Mouse (Mus musculus) neutrophil, adult 5-6 weeks (primary cell): ENCODE data around the gene Gm14137. TPM values are rescaled to one million over a fixed set of nuclear protein-coding genes. Genes with fewer than 3 reads are reported as not detected.
A peak's percentile ranks its signal among the peaks of the same experiment; 100 is the strongest.

Source experiments
- ATAC-seq: fragments of 151-379, 151-347 bp; 2 replicates; pipeline ENCODE4 v1.8.0; 2017; ENCODE audit warnings: mild to moderate bottlenecking, moderate TSS enrichment; ENCODE audit not compliant: insufficient number of reproducible peaks, poor library complexity, low FRiP score, severe bottlenecking; ENCODE audit errors: extremely low read depth
- total RNA-seq: library from RNA; stranded (forward); fragments of 200-1000 nt; gene quantifications from 2 replicates; pipeline ENCODE4 v1.2.3, GENCODE M21; 2017

Gm14137 gene
- total RNA-seq, 1 experiment from 2014 or later: 1.0 TPM

GRCm38 (mm10) chr2:119208344-119209175 lies 34.3 kb downstream of the Gm14137 start, which contains the start of the genes Zfyve19 and Dnajc17:
Zfyve19 (plus strand) TSS chr2:119208617.
Dnajc17 (minus strand) TSS chr2:119208795.
- ATAC-seq: peak; percentile 99

GRCm38 (mm10) chr2:119209176-119209507 lies 34.8 kb downstream of the Gm14137 start:
- ATAC-seq: no peak

Other genes starting within 250 kb of the Gm14137 start
- gene Chst14, start 248.0 kb upstream of the Gm14137 start, total RNA-seq: 0.81 and 2.2 TPM in 2 replicates
- 9.0 and 10.9 TPM in 2 replicates for gene Ccdc32, start 145.1 kb upstream of the Gm14137 start, total RNA-seq
- 5.9 and 7.4 TPM in 2 replicates for gene Rpusd2, start 139.7 kb upstream of the Gm14137 start, total RNA-seq
- 4.3 and 4.7 TPM in 2 replicates for gene Knl1, start 127.4 kb upstream of the Gm14137 start, total RNA-seq
- 1.4 and 4.2 TPM in 2 replicates for gene Rad51, start 61.7 kb upstream of the Gm14137 start, total RNA-seq
- gene Rmdn3, start 17.5 kb upstream of the Gm14137 start, total RNA-seq: 19.0 and 21.6 TPM in 2 replicates
- 0.70 TPM in 1 of 2 replicates, not detected in the other for gene Gchfr, start 6.7 kb upstream of the Gm14137 start, total RNA-seq
- 41.5 and 46.1 TPM in 2 replicates for gene Zfyve19, start 34.1 kb downstream of the Gm14137 start, total RNA-seq
- gene Dnajc17, start 34.3 kb downstream of the Gm14137 start, total RNA-seq: 33.6 and 37.8 TPM in 2 replicates
- not detected in 2 replicates for gene Ppp1r14d, start 55.4 kb downstream of the Gm14137 start, total RNA-seq
- gene Spint1, start 62.9 kb downstream of the Gm14137 start, total RNA-seq: not detected in 2 replicates
- gene Rhov, start 96.8 kb downstream of the Gm14137 start, total RNA-seq: 2.7 and 3.1 TPM in 2 replicates
- 21.4 and 21.6 TPM in 2 replicates for gene Vps18, start 114.2 kb downstream of the Gm14137 start, total RNA-seq
- not detected in 2 replicates for gene Dll4, start 151.3 kb downstream of the Gm14137 start, total RNA-seq
- 18.5 and 18.9 TPM in 2 replicates for gene Chac1, start 176.7 kb downstream of the Gm14137 start, total RNA-seq